Mouse (Mus musculus) bone marrow macrophage, adult 2 months (primary cell): Measurements from ENCODE around the gene Urah.

ENCODE experiments used
- CTCF ChIP-seq: IDR thresholded peaks from 2 replicates; pipeline ENCODE4 v1.5.1; 2012; ENCODE audit warnings: low read depth, mild to moderate bottlenecking, low read length, moderate library complexity
- POLR2A ChIP-seq: IDR thresholded peaks from 2 replicates; pipeline ENCODE4 v1.6.1; 2012; ENCODE audit warnings: mild to moderate bottlenecking, low read depth, low read length, borderline replicate concordance

DNA sequence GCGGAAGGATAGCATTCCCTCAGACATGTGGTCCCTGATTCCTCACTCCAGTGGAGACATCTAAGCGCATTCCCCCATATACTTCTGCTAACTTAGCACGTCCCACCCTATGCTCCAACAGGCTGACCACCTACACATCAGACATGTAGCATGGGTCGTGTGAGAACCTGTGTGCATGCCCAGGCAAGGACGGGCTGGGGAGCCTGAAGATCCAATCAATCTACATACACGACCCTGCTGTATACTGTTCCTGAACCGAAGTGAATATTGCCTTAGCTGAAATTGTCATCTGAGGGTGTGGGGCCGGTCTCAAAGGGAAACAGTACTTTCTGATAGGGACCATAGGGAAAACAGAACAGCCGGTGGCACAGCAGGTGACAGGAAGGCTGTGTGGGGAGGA is 20.4 kb downstream of the Urah start:
- no peak for TF ChIP-seq CTCF
- no peak for TF ChIP-seq POLR2A
